24 mouse cellular contexts compared by ENCODE assay signal in genomic region chrX:163738904-163739303, GRCm38 (mm10). TPM values are rescaled to one million over a fixed set of nuclear protein-coding genes. Genes with fewer than 3 reads are reported as not detected.
DNase-seq lines count a peak whose midpoint lies in the region; ATAC-seq and TF ChIP-seq lines count a peak whose summit lies in the region.
"Had no signal": no experiment of that assay in that cellular context is flagged by ENCODE, and none has a peak within 500 bp of the region (broad histone marks: within the 10 kb centered on the region; RNA-seq: fewer than 3 reads in every experiment).

No protein-coding gene starts in this region.

- 48% methylated on average over 1 of the region's 1 CpGs for WGBS in forebrain, postnatal 0 days
- 34% methylated on average over 1 of the region's 1 CpGs for WGBS in forebrain, embryonic 15.5 days
- 49% methylated on average over 1 of the region's 1 CpGs for WGBS in midbrain, embryonic 14.5 days
- WGBS in midbrain, embryonic 13.5 days: 53% methylated on average over 1 of the region's 1 CpGs

- no peaks in the 10 kb centered on the region for H3K27me3 ChIP-seq in forebrain, postnatal 0 days (ENCODE audit: insufficient read depth, low read length)
- no peaks in the 10 kb centered on the region for H3K27me3 ChIP-seq in forebrain, embryonic 15.5 days
- H3K27me3 ChIP-seq in midbrain, embryonic 14.5 days (ENCODE audit: control insufficient read depth, insufficient read depth, low read length): 0 out of 2 replicates have a peak, but pooled peaks cover 1% of the 10 kb centered on the region
- H3K27me3 ChIP-seq in midbrain, embryonic 13.5 days: peaks cover 34% of the 10 kb centered on the region; the same call in 1 of the 2 replicates

- no peak overlapping the region for H3K4me2 ChIP-seq in forebrain, postnatal 0 days (ENCODE audit: low read depth)
- no peak overlapping the region for H3K4me2 ChIP-seq in forebrain, embryonic 15.5 days (replicated peaks)
- H3K4me2 ChIP-seq in midbrain, embryonic 14.5 days (ENCODE audit: low read length): no peak overlapping the region
- no peak overlapping the region for H3K4me2 ChIP-seq in midbrain, embryonic 13.5 days (replicated peaks)
- H3K4me2 ChIP-seq: hindbrain, embryonic 12.5 days had no signal

- TF ChIP-seq CTCF in forebrain, postnatal 0 days (IDR thresholded peaks at IDR 0.05; ENCODE audit: low read depth): no peak
- TF ChIP-seq CTCF in brain, embryonic 14.5 days (IDR thresholded peaks at IDR 0.05; ENCODE audit: borderline replicate concordance, extremely low read depth, insufficient read depth, insufficient read length): no peak

- no peaks in the 10 kb centered on the region for H3K36me3 ChIP-seq in forebrain, postnatal 0 days (ENCODE audit: insufficient read depth)
- H3K36me3 ChIP-seq in forebrain, embryonic 15.5 days: no peaks in the 10 kb centered on the region
- H3K36me3 ChIP-seq in midbrain, embryonic 14.5 days (ENCODE audit: control insufficient read depth, insufficient read depth, low read length): no peaks in the 10 kb centered on the region
- no peaks in the 10 kb centered on the region for H3K36me3 ChIP-seq in midbrain, embryonic 13.5 days
- H3K36me3 ChIP-seq: embryonic facial prominence, embryonic 10.5 days; heart, embryonic 10.5 days; hindbrain, embryonic 12.5 days had no signal

- H3K9me3 ChIP-seq in forebrain, postnatal 0 days (ENCODE audit: low read length): no peaks in the 10 kb centered on the region
- no peaks in the 10 kb centered on the region for H3K9me3 ChIP-seq in forebrain, embryonic 15.5 days
- no peaks in the 10 kb centered on the region for H3K9me3 ChIP-seq in midbrain, embryonic 14.5 days (ENCODE audit: control insufficient read depth, low read length)
- H3K9me3 ChIP-seq in midbrain, embryonic 13.5 days: no peaks in the 10 kb centered on the region
- H3K9me3 ChIP-seq: embryonic facial prominence, embryonic 10.5 days; heart, embryonic 10.5 days; hindbrain, embryonic 12.5 days had no signal

- TF ChIP-seq POLR2A in brain, embryonic 14.5 days (IDR thresholded peaks at IDR 0.05; ENCODE audit: borderline replicate concordance, extremely low read depth, insufficient read depth, insufficient read length, poor library complexity, severe bottlenecking): no peak

- ATAC-seq in forebrain, postnatal 0 days: peak; percentile 45; the same call in 1 of the 2 replicates
- ATAC-seq in forebrain, embryonic 15.5 days (replicated peaks): no peak
- ATAC-seq in midbrain, embryonic 14.5 days (ENCODE audit: low FRiP score, low TSS enrichment): no peak
- no peak for ATAC-seq in midbrain, embryonic 13.5 days
- ATAC-seq: hindbrain, embryonic 16.5 days; inflammation-experienced regulatory T-cells, adult 6 months; intestine, postnatal 0 days had no signal

- no peak overlapping the region for H3K4me3 ChIP-seq in forebrain, postnatal 0 days (ENCODE audit: low read depth, low read length)
- no peak overlapping the region for H3K4me3 ChIP-seq in forebrain, embryonic 15.5 days
- no peak overlapping the region for H3K4me3 ChIP-seq in midbrain, embryonic 14.5 days (replicated peaks; ENCODE audit: low read depth, low read length)
- no peak overlapping the region for H3K4me3 ChIP-seq in midbrain, embryonic 13.5 days (replicated peaks)
- H3K4me3 ChIP-seq: embryonic facial prominence, embryonic 10.5 days; heart, embryonic 10.5 days; hindbrain, embryonic 12.5 days had no signal

- H3K9ac ChIP-seq in forebrain, postnatal 0 days: no peak overlapping the region
- no peak overlapping the region for H3K9ac ChIP-seq in forebrain, embryonic 15.5 days (replicated peaks)
- no peak overlapping the region for H3K9ac ChIP-seq in midbrain, embryonic 14.5 days (replicated peaks; ENCODE audit: low read length)
- H3K9ac ChIP-seq in midbrain, embryonic 13.5 days (replicated peaks): no peak overlapping the region
- H3K9ac ChIP-seq: hindbrain, embryonic 12.5 days had no signal

- no peaks in the 10 kb centered on the region for H3K4me1 ChIP-seq in forebrain, postnatal 0 days (ENCODE audit: insufficient read depth)
- no peaks in the 10 kb centered on the region for H3K4me1 ChIP-seq in forebrain, embryonic 15.5 days
- no peaks in the 10 kb centered on the region for H3K4me1 ChIP-seq in midbrain, embryonic 14.5 days (ENCODE audit: control insufficient read depth, insufficient read depth, low read length)
- no peaks in the 10 kb centered on the region for H3K4me1 ChIP-seq in midbrain, embryonic 13.5 days (replicated peaks)
- H3K4me1 ChIP-seq: embryonic facial prominence, embryonic 10.5 days; heart, embryonic 10.5 days; hindbrain, embryonic 12.5 days had no signal

- DNase-seq in adrenal gland, adult 2 months: peak; percentile 33
- no peak for DNase-seq in adrenal gland, adult 8-10 months
- DNase-seq in forebrain, postnatal 0 days: peak; percentile 8
- DNase-seq in midbrain, embryonic 14.5 days: peak; percentile 28
- DNase-seq in brain, embryonic 14.5 days (ENCODE audit: low read depth): peak; percentile 56
- DNase-seq in embryo, embryonic 11 days: no peak
- DNase-seq: cerebellum, adult 18-20 months; cerebellum, adult 9-11 months; cerebellum, postnatal 36 days; gastrocnemius, postnatal 10 days; heart, adult 18-20 months; heart, postnatal 10 days; heart, postnatal 4 days had no signal

- no peak overlapping the region for H3K27ac ChIP-seq in forebrain, postnatal 0 days (ENCODE audit: low read depth, low read length)
- no peak overlapping the region for H3K27ac ChIP-seq in forebrain, embryonic 15.5 days (replicated peaks)
- H3K27ac ChIP-seq in midbrain, embryonic 14.5 days (replicated peaks; ENCODE audit: low read depth, low read length): no peak overlapping the region
- H3K27ac ChIP-seq in midbrain, embryonic 13.5 days: no peak overlapping the region
- H3K27ac ChIP-seq: embryonic facial prominence, embryonic 10.5 days; heart, embryonic 10.5 days; hindbrain, embryonic 12.5 days had no signal

RNA-seq across cellular contexts. Expression of gene Rnf138rt1, which starts 22.2 kb away (rescaled TPM):
- under 1 TPM; 0.66 to 0.72 TPM for total RNA-seq in adrenal gland, adult 2 months (2021)
- 0.35 and 0.49 TPM in 2 replicates for polyA plus RNA-seq in adrenal gland, adult 2 months (2012; rRNA removed)
- total RNA-seq in adrenal gland, adult 8-10 months (2022): under 1 TPM; 0.56 to 0.96 (median 0.73) TPM
- 4.2 and 6.9 TPM in 2 replicates for total RNA-seq in forebrain, postnatal 0 days (2014; rRNA removed)
- polyA plus RNA-seq in forebrain, postnatal 0 days (2015; fragmentation: Nextera tagmentation; extraction: Ambion mirVana): 4.7 and 6.1 TPM in 2 replicates
- polyA plus RNA-seq in forebrain, embryonic 15.5 days (2015; fragmentation: Nextera tagmentation; extraction: Ambion mirVana): 2.3 and 3.3 TPM in 2 replicates
- 3.3 and 4.1 TPM in 2 replicates for polyA plus RNA-seq in midbrain, embryonic 14.5 days (2014; fragmentation: Nextera tagmentation; extraction: Ambion mirVana)
- 1.9 and 2.2 TPM in 2 replicates for polyA plus RNA-seq in midbrain, embryonic 13.5 days (2015; fragmentation: Nextera tagmentation; extraction: Ambion mirVana)
- polyA plus RNA-seq in brain, embryonic 14.5 days (2012; rRNA removed): 2.4 and 2.7 TPM in 2 replicates
- total RNA-seq: ES-E14; gastrocnemius, postnatal 10 days; heart, adult 18-20 months; heart, postnatal 10 days; heart, postnatal 4 days had no signal
- polyA plus RNA-seq: C2C12; heart, embryonic 10.5 days; heart, embryonic 14.5 days; inflammation-experienced regulatory T-cells, adult 6 months had no signal

Comparison
In these comparisons a context has a peak if more than half of its experiments do, and no peak if none do; other contexts are left out.
1. DNase-seq: peak in adrenal gland, adult 2 months (single experiment), forebrain, postnatal 0 days (single experiment), midbrain, embryonic 14.5 days (single experiment) and brain, embryonic 14.5 days (single experiment); none in adrenal gland, adult 8-10 months (single experiment) and embryo, embryonic 11 days (single experiment).